8 mouse cellular contexts compared by ENCODE assay signal in genomic region chr9:32540406-32541222, GRCm38 (mm10). TPM values are rescaled to one million over a fixed set of nuclear protein-coding genes. Genes with fewer than 3 reads are reported as not detected.
DNase-seq lines count a peak whose midpoint lies in the region; ATAC-seq and TF ChIP-seq lines count a peak whose summit lies in the region.

No protein-coding gene starts in this region.

- peaks cover 79% of the 10 kb centered on the region for H3K27me3 ChIP-seq in erythroblast, embryonic 14.5 days (ENCODE audit: control insufficient read depth)
- no peaks in the 10 kb centered on the region for H3K27me3 ChIP-seq in Patski
- H3K27me3 ChIP-seq in forebrain, embryonic 14.5 days (replicated peaks; ENCODE audit: control insufficient read depth, insufficient read depth, low read length), result peaks cover 75% of the 10 kb centered on the region
- peaks cover 39% of the 10 kb centered on the region for H3K27me3 ChIP-seq in hindbrain, postnatal 0 days (ENCODE audit: insufficient read depth, low read length)
- H3K27me3 ChIP-seq in lung, embryonic 15.5 days, result peaks cover 37% of the 10 kb centered on the region
- peaks cover 44% of the 10 kb centered on the region for H3K27me3 ChIP-seq in small intestine, adult 2 months (ENCODE audit: control insufficient read depth, insufficient read depth, low read length)

- H3K27ac ChIP-seq in forebrain, embryonic 14.5 days (ENCODE audit: low read depth, low read length), result peak overlapping the region; percentile 52; the same call in 1 of the 2 replicates
- peak overlapping the region; percentile 62 for H3K27ac ChIP-seq in hindbrain, postnatal 0 days
- peak overlapping the region; percentile 86 for H3K27ac ChIP-seq in lung, embryonic 15.5 days
- H3K27ac ChIP-seq in small intestine, adult 2 months (ENCODE audit: insufficient read depth, low read depth, low read length), result peak overlapping the region; percentile 84

- CTCF ChIA-PET in Patski (lab: Charles Lee), result interaction anchor here (0.6 kb wide), 1 partner anchor 981 kb away, joined by 3 read pairs; no protein-coding TSS in a partner anchor

- peak overlapping the region; percentile 58 for H3K9ac ChIP-seq in forebrain, embryonic 14.5 days (ENCODE audit: low read length)
- peak overlapping the region; percentile 57 for H3K9ac ChIP-seq in hindbrain, postnatal 0 days (replicated peaks; ENCODE audit: low read length)
- H3K9ac ChIP-seq in lung, embryonic 15.5 days, result peak overlapping the region; percentile 75

- POLR2A ChIA-PET in Patski (lab: Charles Lee), result interaction anchor here (0.6 to 0.9 kb wide), 2 partner anchors 498 to 713 kb away, joined by 3 to 6 read pairs; no protein-coding TSS in a partner anchor

- H3K4me1 ChIP-seq in erythroblast, embryonic 14.5 days (ENCODE audit: control insufficient read depth), result no peaks in the 10 kb centered on the region; the same call in 1 of the 2 replicates
- peaks cover 15% of the 10 kb centered on the region for H3K4me1 ChIP-seq in forebrain, embryonic 14.5 days (ENCODE audit: control insufficient read depth, insufficient read depth, low read length)
- H3K4me1 ChIP-seq in hindbrain, postnatal 0 days (ENCODE audit: insufficient read depth, low read length), result peaks cover 16% of the 10 kb centered on the region; the same call in 1 of the 2 replicates
- H3K4me1 ChIP-seq in lung, embryonic 15.5 days, result peaks cover 45% of the 10 kb centered on the region
- no peaks in the 10 kb centered on the region; the same call in 1 of the 2 replicates for H3K4me1 ChIP-seq in small intestine, adult 2 months (ENCODE audit: control insufficient read depth, insufficient read depth, insufficient read length, low read length)

- under 1% methylated on average over 68 of the region's 70 CpGs for WGBS in forebrain, embryonic 14.5 days
- 2% methylated on average over 64 of the region's 70 CpGs for WGBS in hindbrain, postnatal 0 days
- under 1% methylated on average over 65 of the region's 70 CpGs for WGBS in lung, embryonic 15.5 days
- WGBS in small intestine, adult 2 months, result 1% methylated on average over 70 of the region's 70 CpGs

- no peak for TF ChIP-seq CTCF in Patski (IDR thresholded peaks at IDR 0.05)
- no peak for TF ChIP-seq CTCF in hindbrain, postnatal 0 days (IDR thresholded peaks at IDR 0.05; ENCODE audit: low read depth)
- TF ChIP-seq CTCF in small intestine, adult 2 months (IDR thresholded peaks at IDR 0.05; ENCODE audit: extremely low read depth, insufficient read length, insufficient replicate concordance, low read depth, low read length), result no peak

- peak overlapping the region; percentile 51 for H3K4me3 ChIP-seq in erythroblast, embryonic 14.5 days (replicated peaks)
- H3K4me3 ChIP-seq in forebrain, embryonic 14.5 days (ENCODE audit: low read depth, low read length), result peak overlapping the region; percentile 45
- peak overlapping the region; percentile 50 for H3K4me3 ChIP-seq in hindbrain, postnatal 0 days (ENCODE audit: low read length)
- H3K4me3 ChIP-seq in lung, embryonic 15.5 days, result peak overlapping the region; percentile 75
- H3K4me3 ChIP-seq in small intestine, adult 2 months (ENCODE audit: low read depth, low read length), result peak overlapping the region; percentile 77

- ATAC-seq in erythroblast, adult 5-6 weeks (replicated peaks; ENCODE audit: low FRiP score, poor library complexity, severe bottlenecking), result no peak
- peak; percentile 28 for ATAC-seq in Patski
- ATAC-seq in forebrain, embryonic 14.5 days, result peak; percentile 75
- ATAC-seq in hindbrain, postnatal 0 days, result peak; percentile 39
- ATAC-seq in lung, embryonic 15.5 days (ENCODE audit: borderline replicate concordance, extremely low read depth, low FRiP score, low TSS enrichment), result peak; percentile 50; the same call in 1 of the 2 replicates

- in situ Hi-C loops in Patski (cut with MboI; ENCODE audit: low pct_unique_long_range_greater_than_20kb), result no loop called here

- no peaks in the 10 kb centered on the region for H3K36me3 ChIP-seq in erythroblast, embryonic 14.5 days (ENCODE audit: control insufficient read depth)
- H3K36me3 ChIP-seq in forebrain, embryonic 14.5 days (ENCODE audit: control insufficient read depth, insufficient read depth, low read length), result no peaks in the 10 kb centered on the region
- H3K36me3 ChIP-seq in hindbrain, postnatal 0 days (ENCODE audit: insufficient read depth, low read length), result no peaks in the 10 kb centered on the region
- H3K36me3 ChIP-seq in lung, embryonic 15.5 days, result no peaks in the 10 kb centered on the region
- H3K36me3 ChIP-seq in small intestine, adult 2 months (ENCODE audit: control insufficient read depth, insufficient read depth, low read length), result no peaks in the 10 kb centered on the region

- DNase-seq in Patski (ENCODE audit: low read depth, low spot score), result no peak
- peak; percentile 39 for DNase-seq in forebrain, embryonic 14.5 days (ENCODE audit: low spot score)
- DNase-seq in hindbrain, postnatal 0 days (ENCODE audit: low spot score), result peak; percentile 15
- DNase-seq in layer of hippocampus, adult 18-20 months (ENCODE audit: low spot score in 2 of 2), result no peak

- no peaks in the 10 kb centered on the region; the same call in 1 of the 2 replicates for H3K9me3 ChIP-seq in erythroblast, embryonic 14.5 days (ENCODE audit: control insufficient read depth, low read length)
- H3K9me3 ChIP-seq in forebrain, embryonic 14.5 days (replicated peaks; ENCODE audit: control insufficient read depth, low read length), result no peaks in the 10 kb centered on the region
- no peaks in the 10 kb centered on the region for H3K9me3 ChIP-seq in hindbrain, postnatal 0 days (ENCODE audit: low read length)
- H3K9me3 ChIP-seq in lung, embryonic 15.5 days, result no peaks in the 10 kb centered on the region

- H3K4me2 ChIP-seq in forebrain, embryonic 14.5 days (ENCODE audit: low read length), result peak overlapping the region; percentile 89
- H3K4me2 ChIP-seq in hindbrain, postnatal 0 days (ENCODE audit: low read depth, low read length), result peak overlapping the region; percentile 88
- H3K4me2 ChIP-seq in lung, embryonic 15.5 days, result peak overlapping the region; percentile 96

- no peak for TF ChIP-seq POLR2A in small intestine, adult 2 months (IDR thresholded peaks at IDR 0.05; ENCODE audit: low read depth, low read length)

RNA-seq across cellular contexts. Expression of gene Fli1, which starts 2.0 kb away (rescaled TPM):
- polyA plus RNA-seq in erythroblast, embryonic 14.5 days (2012), result 0.04 and 0.05 TPM in 2 replicates
- total RNA-seq in erythroblast, adult 5-6 weeks (2015; ENCODE audit: low replicate concordance), result 27.3 and 30.5 TPM in 2 replicates
- 21.7 and 26.2 TPM in 2 replicates for total RNA-seq in erythroblast, adult 5-6 weeks (2017; ENCODE audit: low replicate concordance)
- polyA plus RNA-seq in Patski (2021), result 1.4 TPM
- 5.5 and 6.2 TPM in 2 replicates for polyA plus RNA-seq in forebrain, embryonic 14.5 days (2014; fragmentation: Nextera tagmentation; extraction: Ambion mirVana)
- 6.9 and 10.8 TPM in 2 replicates for total RNA-seq in hindbrain, postnatal 0 days (2014; rRNA removed)
- polyA plus RNA-seq in hindbrain, postnatal 0 days (2015; fragmentation: Nextera tagmentation; extraction: Ambion mirVana), result 5.6 and 6.7 TPM in 2 replicates
- 34.4 and 35.2 TPM in 2 replicates for polyA plus RNA-seq in lung, embryonic 15.5 days (2015; fragmentation: Nextera tagmentation; extraction: Ambion mirVana)
- polyA plus RNA-seq in small intestine, adult 2 months (2012; rRNA removed), result 1.8 and 3.1 TPM in 2 replicates
- 1 to 10 TPM; 4.1 to 5.4 TPM for total RNA-seq in layer of hippocampus, adult 18-20 months (2021)

Comparison
In these comparisons a context has a peak if more than half of its experiments do, and no peak if none do; other contexts are left out.
1. DNase-seq: peak in forebrain, embryonic 14.5 days (single experiment) and hindbrain, postnatal 0 days (single experiment); none in Patski (single experiment) and layer of hippocampus, adult 18-20 months (0 of 2).
2. Peak in every context shown above with its lines, with median percentiles within 50 percentile points of each other: H3K4me3 ChIP-seq, H3K27ac ChIP-seq, H3K4me2 ChIP-seq and H3K9ac ChIP-seq.